Comparison of ENCODE assay signal across 21 mouse cellular contexts in the genomic region with DNA sequence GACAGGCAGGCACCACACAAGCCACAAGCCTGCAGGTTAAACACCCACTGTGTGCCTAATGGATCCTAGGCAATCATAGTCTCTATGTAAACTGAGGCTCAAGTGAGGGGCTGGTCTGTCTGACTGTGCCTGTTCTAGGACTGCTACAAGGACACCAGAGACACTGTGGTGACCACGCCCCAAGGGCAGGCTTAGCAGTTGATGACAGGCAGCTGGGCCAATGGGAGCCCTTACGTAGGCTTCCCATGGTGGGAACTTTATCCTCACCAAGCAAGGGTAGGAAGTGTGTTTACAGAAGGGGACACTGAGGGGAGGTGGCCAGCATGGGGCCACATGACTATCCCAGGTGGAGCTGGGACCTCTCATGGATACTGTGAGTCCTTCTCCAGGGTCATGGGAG. TPM values are rescaled to one million over a fixed set of nuclear protein-coding genes. Genes with fewer than 3 reads are reported as not detected.
A peak's percentile ranks its signal among the peaks of the same experiment; 100 is the strongest.
DNase-seq lines count a peak whose midpoint lies in the region; ATAC-seq lines count a peak whose summit lies in the region.
"Had no signal": no experiment of that assay in that cellular context is flagged by ENCODE, and none has a peak within 500 bp of the region (broad histone marks: within the 10 kb centered on the region; RNA-seq: fewer than 3 reads in every experiment).

No protein-coding gene starts in this region.

- H3K9me3 ChIP-seq in heart, embryonic 12.5 days (replicated peaks), result peaks cover 13% of the 10 kb centered on the region
- H3K9me3 ChIP-seq in forebrain, embryonic 11.5 days (ENCODE audit: control insufficient read depth, low read length), result no peaks in the 10 kb centered on the region
- H3K9me3 ChIP-seq: midbrain, embryonic 13.5 days had no signal

- H3K4me2 ChIP-seq in heart, embryonic 12.5 days, result 0 out of 2 replicates have a peak overlapping the region, but pooled peaks have one; percentile 3
- no peak overlapping the region for H3K4me2 ChIP-seq in forebrain, embryonic 11.5 days (ENCODE audit: low read depth, low read length, severe bottlenecking)
- H3K4me2 ChIP-seq: midbrain, embryonic 13.5 days had no signal

- H3K4me1 ChIP-seq in heart, embryonic 12.5 days (replicated peaks), result peaks cover 61% of the 10 kb centered on the region
- H3K4me1 ChIP-seq in forebrain, embryonic 11.5 days (replicated peaks; ENCODE audit: control insufficient read depth, insufficient read depth, low read length), result peaks cover 4% of the 10 kb centered on the region; the same call in 1 of the 2 replicates

- no peaks in the 10 kb centered on the region for H3K36me3 ChIP-seq in heart, embryonic 12.5 days
- no peaks in the 10 kb centered on the region for H3K36me3 ChIP-seq in forebrain, embryonic 11.5 days (ENCODE audit: control insufficient read depth, insufficient read depth, low read length)
- H3K36me3 ChIP-seq: midbrain, embryonic 13.5 days had no signal

- H3K4me3 ChIP-seq in heart, embryonic 12.5 days, result no peak overlapping the region
- H3K4me3 ChIP-seq in forebrain, embryonic 11.5 days (ENCODE audit: low read depth, low read length), result no peak overlapping the region
- H3K4me3 ChIP-seq: midbrain, embryonic 13.5 days had no signal

- ATAC-seq in heart, embryonic 12.5 days (ENCODE audit: insufficient number of reproducible peaks, low FRiP score), result no peak
- no peak for ATAC-seq in forebrain, embryonic 11.5 days (replicated peaks; ENCODE audit: low FRiP score)
- ATAC-seq: midbrain, embryonic 13.5 days; Patski had no signal

- 85% methylated on average over 2 of the region's 2 CpGs for WGBS in heart, embryonic 12.5 days
- 81% methylated on average over 2 of the region's 2 CpGs for WGBS in forebrain, embryonic 11.5 days

- no peak for DNase-seq in heart, postnatal 4 days
- peak; percentile 39 for DNase-seq in 3T3-L1 (ENCODE audit: low read depth, low spot score)
- peak; percentile 45 for DNase-seq in ES-CJ7 (ENCODE audit: low read depth, low spot score)
- peak; percentile 53 for DNase-seq in adrenal gland, postnatal 25 days
- no peak for DNase-seq in forebrain, embryonic 11.5 days (ENCODE audit: low spot score)
- no peak for DNase-seq in left cerebral cortex, postnatal 4 days
- DNase-seq in right cerebral cortex, postnatal 36 days (ENCODE audit: low spot score in 2 of 2), result no peak
- DNase-seq: cerebellum, adult 9-10 months; layer of hippocampus, adult 9-11 months; lung, postnatal 36 days had no signal

- intact Hi-C loops in left cerebral cortex, postnatal 4 days (cut with DNase I), result loop anchor here (5.0 kb wide), 1 partner anchor 107 kb away; no protein-coding TSS in a partner anchor

- 0 out of 2 replicates have a peak overlapping the region, but pooled peaks have one; percentile 70 for H3K27ac ChIP-seq in heart, embryonic 12.5 days (ENCODE audit: poor library complexity, severe bottlenecking)
- no peak overlapping the region for H3K27ac ChIP-seq in forebrain, embryonic 11.5 days (ENCODE audit: low read depth, low read length)
- H3K27ac ChIP-seq: liver, embryonic 14.5 days; midbrain, embryonic 13.5 days had no signal

- H3K9ac ChIP-seq in heart, embryonic 12.5 days, result no peak overlapping the region
- no peak overlapping the region for H3K9ac ChIP-seq in forebrain, embryonic 11.5 days (ENCODE audit: low read length)
- H3K9ac ChIP-seq: liver, embryonic 14.5 days; midbrain, embryonic 13.5 days had no signal

- H3K27me3 ChIP-seq in heart, embryonic 12.5 days (replicated peaks), result peaks cover 7% of the 10 kb centered on the region
- H3K27me3 ChIP-seq in forebrain, embryonic 11.5 days (ENCODE audit: control insufficient read depth, insufficient read depth, low read length), result peaks cover 6% of the 10 kb centered on the region
- H3K27me3 ChIP-seq: Patski had no signal

RNA-seq across cellular contexts. Expression of a gene that starts 4.4 kb away (rescaled TPM):
- polyA plus RNA-seq in heart, embryonic 12.5 days (2016; fragmentation: Nextera tagmentation; extraction: Ambion mirVana), result 60.8 and 80.5 TPM in 2 replicates
- total RNA-seq in heart, postnatal 4 days (2021), result 100 to 1,000 TPM; 191 to 208 TPM
- 170 and 214 TPM in 2 replicates for total RNA-seq in adrenal gland, postnatal 25 days (2021)
- 23.9 and 25.5 TPM in 2 replicates for polyA plus RNA-seq in forebrain, embryonic 11.5 days (2014; fragmentation: Nextera tagmentation; extraction: Ambion mirVana)
- total RNA-seq in left cerebral cortex, postnatal 4 days (2021), result 100 to 1,000 TPM; 167 to 181 TPM

RNA-seq across cellular contexts. Expression of a gene that starts 54.5 kb away (rescaled TPM):
- not detected in 2 replicates for polyA plus RNA-seq in heart, embryonic 12.5 days (2016; fragmentation: Nextera tagmentation; extraction: Ambion mirVana)
- not detected for total RNA-seq in heart, postnatal 4 days (2021)
- not detected in 2 replicates for total RNA-seq in adrenal gland, postnatal 25 days (2021)
- polyA plus RNA-seq in forebrain, embryonic 11.5 days (2014; fragmentation: Nextera tagmentation; extraction: Ambion mirVana), result not detected in 2 replicates
- not detected for total RNA-seq in left cerebral cortex, postnatal 4 days (2021)
- total RNA-seq: heart, adult 18-20 months; left cerebral cortex, postnatal 36 days had no signal
- polyA plus RNA-seq: brain, embryonic 14.5 days; frontal cortex, adult 2 months; kidney, embryonic 16.5 days; liver, embryonic 14.5 days; midbrain, embryonic 13.5 days; Patski; small intestine, adult 2 months; stomach, embryonic 14.5 days had no signal

Comparison
In these comparisons a context has a peak if more than half of its experiments do, and no peak if none do; other contexts are left out.
1. DNase-seq: peak in 3T3-L1 (single experiment), ES-CJ7 (single experiment) and adrenal gland, postnatal 25 days (single experiment); none in heart, postnatal 4 days (single experiment), forebrain, embryonic 11.5 days (single experiment), left cerebral cortex, postnatal 4 days (single experiment) and right cerebral cortex, postnatal 36 days (0 of 2).